Mouse (Mus musculus) kidney, adult 9 months (tissue): ENCODE data around the gene Ralgapa2.
A peak's percentile ranks its signal among the peaks of the same experiment; 100 is the strongest.

Source experiments
- DNase-seq: peaks from one replicate; pipeline ENCODE4 v3.0.0; 2022

The Ralgapa2 gene

DNA sequence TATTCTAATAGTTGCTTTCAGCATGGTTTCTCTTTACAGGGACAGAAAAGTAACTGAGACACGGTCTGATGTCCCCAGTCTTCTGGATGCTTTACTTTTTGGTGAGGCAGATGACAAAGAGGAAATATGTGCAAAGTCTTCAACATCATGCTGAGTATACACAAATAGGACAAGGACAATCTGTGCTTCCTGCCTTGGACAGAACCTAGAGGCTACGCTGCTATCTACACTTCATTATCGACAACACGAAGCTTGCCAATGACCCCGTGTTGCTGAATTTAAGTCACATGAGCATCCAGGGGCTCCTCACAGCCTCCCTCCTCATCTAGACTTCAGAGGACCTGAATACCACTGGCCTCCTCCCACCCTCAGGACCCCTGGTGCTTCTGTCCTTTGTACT is 161.9 kb downstream of the Ralgapa2 start:
- no peak for DNase-seq

DNA sequence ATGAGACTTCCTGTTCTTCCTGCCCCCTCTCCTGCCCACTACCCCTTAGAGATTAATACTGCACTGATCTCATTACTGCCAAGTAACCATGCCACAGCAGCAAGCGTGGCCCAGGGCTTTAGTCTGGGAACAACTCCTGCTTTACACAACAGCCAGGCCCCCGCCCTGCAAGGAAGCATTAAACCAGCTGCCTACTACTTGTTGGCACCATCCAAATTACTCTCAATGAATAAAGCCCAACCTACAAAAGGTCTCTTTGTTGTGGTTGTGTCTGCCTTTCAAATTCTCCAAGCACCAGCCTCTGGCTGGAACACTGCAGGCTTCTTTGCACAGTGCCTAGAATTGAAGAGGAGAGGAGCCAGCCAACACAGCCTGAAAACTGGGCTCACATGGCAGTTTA is 164.2 kb downstream of the Ralgapa2 start:
- no peak for DNase-seq

DNA sequence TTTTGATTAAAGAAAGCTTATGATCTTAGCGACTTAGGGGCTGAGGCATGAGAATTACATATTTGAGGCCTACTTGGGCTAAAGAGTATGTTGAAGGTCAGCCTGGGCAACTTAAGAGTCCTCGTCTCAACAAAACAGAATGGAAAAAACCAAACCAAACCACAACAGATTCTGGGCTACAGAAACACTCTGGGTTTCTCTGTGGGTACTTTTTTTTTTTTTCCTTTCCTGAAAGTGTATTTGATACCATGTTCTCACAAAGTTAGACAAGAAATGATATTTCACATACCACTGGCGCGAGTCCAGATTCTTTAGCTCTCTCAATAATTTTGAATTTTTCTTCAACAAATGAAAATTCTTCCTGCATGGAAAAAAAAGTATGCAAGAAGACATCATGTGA is 172.1 kb downstream of the Ralgapa2 start:
- DNase-seq: no peak

DNA sequence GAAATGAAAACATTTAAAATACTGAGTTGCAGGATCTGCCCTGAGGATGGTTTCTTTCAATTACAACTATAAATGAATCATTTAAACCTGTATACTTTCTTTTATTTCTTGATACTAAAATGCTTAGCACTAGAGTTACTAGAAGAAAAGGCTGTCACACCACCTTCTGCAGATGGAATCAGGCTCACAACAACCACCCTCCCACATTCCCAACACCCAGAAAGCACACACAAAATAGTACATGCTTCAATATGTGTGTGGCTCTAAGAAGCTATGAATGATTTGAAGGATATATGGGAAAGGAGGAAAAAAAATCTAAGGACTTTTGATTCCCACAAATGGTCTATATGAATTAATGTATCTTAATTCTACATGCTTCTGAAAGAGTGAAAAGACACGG is 174.6 kb downstream of the Ralgapa2 start:
- no peak for DNase-seq

DNA sequence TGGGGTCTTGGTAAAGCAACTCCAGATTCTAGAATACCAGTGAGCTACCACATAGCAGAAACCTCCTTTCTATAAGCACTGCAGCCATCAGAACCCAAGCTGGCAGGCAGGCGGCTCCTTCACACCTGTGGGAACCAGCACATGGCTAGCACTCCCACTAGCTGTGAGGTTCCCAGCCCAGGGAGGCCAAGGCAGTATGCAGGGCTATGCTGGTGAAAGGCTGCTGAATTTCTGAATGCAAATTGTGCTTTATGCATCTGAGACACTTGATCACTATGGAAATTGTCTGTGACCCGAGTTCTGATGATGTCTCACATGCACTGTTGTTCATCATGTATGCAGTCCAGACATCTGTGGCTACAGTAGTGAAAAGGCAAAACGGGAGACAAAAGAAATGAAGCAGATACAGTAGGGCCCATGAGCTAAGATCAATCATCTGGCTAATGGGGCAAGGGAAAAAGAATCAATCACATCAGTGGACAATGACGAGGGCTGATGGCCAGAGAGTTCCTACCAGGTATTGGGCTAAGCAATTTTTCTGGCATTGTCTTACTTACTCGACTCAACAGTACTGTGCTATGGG is 180.2 kb downstream of the Ralgapa2 start:
- DNase-seq: no peak

DNA sequence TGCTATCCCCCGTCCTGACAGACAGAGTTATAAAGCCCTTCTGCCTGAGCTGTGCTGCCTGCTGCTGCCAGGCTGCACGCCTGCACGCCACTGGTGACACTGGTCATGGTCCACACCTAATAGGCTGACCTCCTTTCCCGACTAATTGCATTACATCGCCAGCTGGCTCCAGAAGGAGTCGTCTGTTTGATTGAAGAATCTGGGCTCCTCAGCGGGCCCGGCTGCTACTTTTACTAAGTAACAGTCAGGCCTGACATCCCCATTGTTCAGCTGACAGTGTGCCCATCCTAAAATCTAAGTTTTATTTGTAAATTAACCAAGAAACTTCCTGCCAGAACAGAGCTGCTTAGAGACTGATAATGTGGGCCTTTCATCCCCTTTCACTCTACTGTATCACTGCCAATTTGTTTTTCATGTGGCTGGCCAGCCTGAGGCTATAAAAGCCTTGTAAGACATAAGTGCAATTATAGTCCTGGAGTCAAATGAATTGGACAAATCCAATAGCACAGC is 181.3 kb downstream of the Ralgapa2 start:
- DNase-seq: peak; percentile 38

DNA sequence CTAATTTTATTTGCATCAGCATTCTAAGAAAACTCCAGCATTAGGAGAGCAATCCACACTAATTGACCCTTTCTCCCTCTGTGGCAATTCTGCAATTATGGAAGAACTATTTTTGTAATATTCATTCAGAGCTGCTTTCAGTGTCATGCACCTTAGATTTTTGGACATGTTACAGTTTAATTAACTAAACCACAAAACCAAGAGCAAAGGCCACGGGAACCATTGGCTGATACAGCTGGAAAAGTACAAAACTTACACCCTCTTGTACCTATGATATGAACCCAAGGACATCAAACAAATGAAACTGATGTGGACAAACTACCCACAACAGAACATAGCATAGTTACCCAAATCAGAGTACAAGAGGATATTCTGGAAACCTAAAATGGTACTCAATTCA is 182.0 kb downstream of the Ralgapa2 start:
- peak; percentile 63 for DNase-seq

DNA sequence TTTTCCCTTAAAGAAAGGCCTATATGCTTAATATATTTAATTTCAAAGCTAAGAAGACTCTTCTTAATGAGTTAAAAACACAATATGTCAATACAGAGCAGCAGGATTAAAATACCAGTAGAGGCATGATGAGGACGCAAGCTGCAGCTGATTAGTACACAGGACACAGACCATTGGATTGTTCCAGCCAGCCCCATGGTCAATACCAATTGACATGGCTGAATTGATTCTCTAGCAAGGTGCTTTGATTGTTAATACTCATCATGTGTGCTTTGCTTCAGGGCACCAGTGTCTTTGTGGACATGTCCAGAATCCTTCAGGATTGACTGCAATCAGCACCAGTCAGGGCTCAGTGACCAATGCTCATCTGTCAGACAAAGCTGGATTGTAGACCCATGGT is 185.5 kb downstream of the Ralgapa2 start:
- DNase-seq: no peak

DNA sequence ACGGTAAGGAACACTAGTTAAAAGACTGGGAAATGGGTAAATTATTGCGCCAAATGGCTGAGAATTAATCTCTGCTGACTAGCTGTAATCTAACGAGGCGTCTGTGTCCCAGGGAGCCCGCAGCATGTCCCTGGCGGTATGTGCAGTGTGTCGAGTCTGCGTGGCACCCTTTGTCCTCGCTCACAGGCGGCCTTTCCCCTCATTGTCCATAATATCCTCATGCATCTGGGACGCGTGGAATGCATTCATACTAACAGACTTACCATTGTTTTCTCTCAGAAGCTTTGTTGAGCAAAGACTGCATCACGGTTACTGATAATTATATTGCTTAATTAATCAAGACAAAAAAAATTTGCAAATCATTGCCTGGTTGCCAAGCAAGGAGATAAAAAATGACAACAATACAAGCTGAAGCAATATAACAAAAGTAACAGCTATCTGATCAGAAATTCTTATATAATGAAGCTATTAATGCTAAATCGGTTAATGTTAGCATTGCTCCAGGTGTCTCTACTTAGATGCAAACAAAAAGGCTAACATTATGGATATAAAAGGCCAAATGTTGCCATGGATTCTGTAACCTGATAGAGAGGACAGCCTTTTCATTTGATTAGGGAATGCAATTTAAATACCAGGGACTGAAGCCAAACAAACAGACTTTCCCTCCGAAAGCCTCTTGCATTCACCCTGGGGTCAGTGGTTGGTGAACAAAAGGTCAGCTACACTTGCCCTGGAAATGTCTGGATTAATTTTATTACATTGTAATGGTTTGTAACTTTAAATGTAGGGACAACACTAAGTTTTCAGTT is 187.0 kb downstream of the Ralgapa2 start:
- DNase-seq: peak; percentile 38

DNA sequence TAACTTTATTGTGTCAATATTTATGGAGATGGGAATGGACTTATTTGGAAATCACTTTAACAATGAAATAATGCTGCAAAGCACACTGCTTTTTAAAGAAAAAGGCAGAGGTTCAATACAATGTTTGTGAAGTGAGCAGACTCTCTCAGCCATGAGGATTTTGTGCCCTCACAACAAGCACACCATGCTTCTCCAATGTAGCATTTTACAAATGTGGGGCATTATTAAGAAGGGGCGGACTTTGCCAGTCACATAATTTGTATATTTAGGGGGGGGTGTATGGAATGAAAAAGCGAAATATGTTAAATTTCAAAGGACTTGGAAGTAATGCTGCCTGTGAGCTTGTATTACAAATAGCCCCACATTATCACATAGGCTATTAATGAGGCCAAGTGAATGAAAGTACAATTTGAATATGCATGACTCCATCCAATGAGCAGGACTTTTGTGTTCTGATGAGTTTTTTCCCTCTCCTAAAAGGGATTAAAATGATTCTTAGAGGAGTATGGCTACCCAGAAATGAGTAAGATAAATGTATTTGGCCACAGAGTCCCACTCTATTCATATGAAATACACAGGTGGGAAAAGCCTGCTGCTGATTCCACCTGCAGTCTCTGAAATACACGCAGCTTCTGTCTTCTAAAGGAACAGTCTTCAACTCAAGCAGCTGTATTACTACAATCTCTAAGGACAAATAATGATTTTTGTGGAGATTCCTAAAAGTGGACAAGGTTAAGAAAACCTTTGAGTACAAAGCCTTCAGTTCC is 187.8 kb downstream of the Ralgapa2 start:
- no peak for DNase-seq

DNA sequence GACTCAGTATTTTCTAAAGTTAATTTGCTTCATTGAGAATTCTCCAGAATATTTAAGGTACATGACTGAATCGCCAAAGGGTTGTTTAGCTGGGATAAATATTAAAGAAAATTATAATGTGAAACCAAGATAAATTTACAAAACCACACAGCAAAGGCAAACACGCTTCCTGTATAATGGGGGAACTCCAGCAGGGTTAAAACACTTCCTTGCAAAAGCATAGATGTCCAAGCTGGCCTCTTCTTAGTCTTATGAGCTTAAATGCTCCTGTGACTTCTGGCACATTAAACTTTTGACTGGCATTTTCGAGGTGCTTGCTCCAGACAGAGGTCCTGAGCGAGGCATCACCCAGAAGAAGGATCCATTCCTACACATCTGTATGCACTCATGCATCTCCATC is 188.6 kb downstream of the Ralgapa2 start:
- DNase-seq: no peak

DNA sequence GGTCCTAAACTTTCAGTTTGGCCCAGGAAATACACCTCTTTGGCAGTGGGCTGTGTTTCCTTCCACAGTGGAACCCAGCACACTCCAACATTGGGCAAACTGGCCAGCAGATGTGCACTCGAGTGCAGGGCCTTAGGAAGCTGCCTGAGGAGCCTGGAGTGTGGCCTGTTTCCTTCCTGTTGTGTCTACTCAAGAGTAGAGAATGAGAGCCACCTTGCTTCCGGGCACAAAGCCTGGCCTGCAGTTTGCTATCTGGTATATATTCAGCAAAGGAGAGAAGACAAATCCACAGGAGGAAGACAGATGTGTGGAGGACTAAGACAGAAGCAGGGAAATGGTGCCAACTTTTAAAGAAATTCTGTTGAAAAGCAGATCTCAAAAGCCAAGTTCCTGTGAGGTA is 189.4 kb downstream of the Ralgapa2 start:
- DNase-seq: no peak

DNA sequence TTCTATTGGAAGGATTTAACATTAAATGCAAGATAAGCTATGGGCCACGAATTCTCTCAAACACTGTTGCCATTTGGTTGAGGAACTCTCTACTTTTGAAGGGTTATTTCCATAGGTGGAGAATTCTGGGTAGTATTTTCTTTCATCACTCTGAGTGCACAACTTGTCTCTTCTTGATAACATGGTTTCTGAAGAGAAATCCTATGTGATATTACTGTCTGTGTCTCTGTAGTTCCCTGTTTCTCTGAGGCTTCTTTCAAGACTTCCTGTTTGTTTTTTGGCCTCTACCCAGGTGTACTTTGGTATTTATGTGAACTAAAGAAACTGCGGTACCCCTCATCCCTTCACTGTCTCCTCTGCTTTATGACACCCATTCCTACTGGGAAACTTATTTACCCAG is 190.1 kb downstream of the Ralgapa2 start:
- peak; percentile 22 for DNase-seq

DNA sequence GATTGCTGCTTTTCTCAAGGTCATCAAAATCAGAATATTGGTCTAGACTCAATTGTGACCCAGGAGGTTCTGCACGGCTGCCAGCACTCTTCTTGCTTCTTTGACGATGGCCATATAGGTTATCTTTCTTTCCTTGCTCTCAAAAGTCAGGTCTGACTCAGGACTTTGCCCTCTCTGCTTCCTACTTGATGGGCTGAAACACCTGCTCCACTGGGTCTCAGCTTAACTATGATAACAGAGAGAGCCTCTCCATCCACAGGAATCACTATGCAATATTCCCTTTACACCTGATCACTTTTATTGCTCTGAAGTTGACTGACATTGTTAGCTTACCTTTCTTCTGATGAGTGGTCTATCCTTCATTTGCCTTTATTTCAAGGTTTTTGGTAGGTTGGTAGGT is 191.5 kb downstream of the Ralgapa2 start:
- DNase-seq: no peak

DNA sequence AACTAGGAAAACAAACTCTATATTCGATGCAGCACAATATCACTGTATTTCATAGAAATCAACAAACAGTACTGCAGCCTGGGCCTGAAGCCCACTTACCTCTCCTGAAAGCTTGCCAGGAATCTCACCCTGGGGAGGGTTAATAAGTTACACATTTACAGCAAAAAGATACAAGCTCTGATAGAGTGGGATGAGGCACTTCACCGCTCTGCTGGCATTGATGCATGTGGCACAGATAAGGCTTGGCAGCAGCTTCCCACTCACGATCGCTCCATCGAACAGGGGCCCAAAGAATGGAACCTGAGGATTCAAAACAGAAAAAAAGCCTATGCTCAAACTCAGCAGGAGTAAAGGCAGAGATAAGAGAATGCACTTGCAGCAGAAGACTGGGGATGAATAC is 197.4 kb downstream of the Ralgapa2 start:
- DNase-seq: peak; percentile 50

DNA sequence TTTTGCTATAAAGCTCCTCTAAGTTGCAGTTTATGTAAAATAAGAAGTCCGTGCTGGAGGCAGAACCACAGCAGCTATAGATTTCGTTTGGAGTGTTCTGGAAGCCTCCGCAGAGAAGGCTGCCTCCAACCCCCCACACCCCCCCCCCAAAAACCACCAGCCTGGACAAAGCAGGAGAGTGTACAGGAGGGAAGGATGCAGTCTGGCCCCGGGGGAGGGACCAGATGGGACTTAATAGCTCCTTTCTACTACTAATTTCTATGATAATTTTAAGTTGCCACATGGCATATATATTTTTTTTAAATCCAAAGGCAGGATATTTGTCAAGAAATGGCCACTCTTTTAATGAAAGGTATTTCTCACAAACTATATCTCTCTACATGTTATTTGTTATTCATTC is 198.3 kb downstream of the Ralgapa2 start:
- DNase-seq: no peak

DNA sequence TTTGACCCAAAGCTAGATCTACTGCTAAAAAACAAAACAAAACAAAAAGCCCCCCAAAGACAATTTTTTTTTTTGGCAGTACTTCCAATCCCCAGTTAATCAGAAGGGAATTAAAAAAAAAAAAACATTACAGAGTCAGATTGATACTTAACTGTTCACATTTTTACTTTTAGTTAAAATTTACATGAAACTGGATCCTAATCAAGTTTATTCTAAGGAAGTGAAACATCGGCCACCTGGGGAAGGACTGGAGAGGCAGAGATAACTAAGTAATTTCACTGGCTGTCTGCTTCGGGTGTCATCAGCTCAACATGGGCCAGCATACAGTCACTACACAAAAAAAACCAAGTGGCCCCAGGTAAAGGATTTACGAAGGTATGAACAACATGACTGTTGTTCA is 201.4 kb downstream of the Ralgapa2 start:
- peak; percentile 20 for DNase-seq

DNA sequence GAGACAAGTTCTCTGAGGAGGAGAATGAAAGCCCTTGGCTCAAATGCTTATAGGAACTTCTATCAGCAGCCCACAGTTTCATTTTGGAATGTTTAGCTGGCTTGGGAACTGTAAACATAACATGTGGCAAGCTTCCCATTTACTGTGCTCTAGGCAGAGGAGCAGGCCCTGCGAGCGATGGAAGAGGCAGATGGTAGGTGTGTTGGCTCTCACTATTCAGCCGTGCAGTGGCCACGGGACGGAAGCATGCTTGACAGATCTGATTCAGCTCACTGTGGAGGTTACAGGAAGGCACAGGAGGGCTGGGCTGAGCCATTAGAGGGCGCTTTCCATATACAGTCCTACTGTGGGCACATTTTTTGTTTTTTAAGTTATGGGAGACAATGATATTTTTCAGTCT is 201.9 kb downstream of the Ralgapa2 start:
- peak; percentile 33 for DNase-seq

DNA sequence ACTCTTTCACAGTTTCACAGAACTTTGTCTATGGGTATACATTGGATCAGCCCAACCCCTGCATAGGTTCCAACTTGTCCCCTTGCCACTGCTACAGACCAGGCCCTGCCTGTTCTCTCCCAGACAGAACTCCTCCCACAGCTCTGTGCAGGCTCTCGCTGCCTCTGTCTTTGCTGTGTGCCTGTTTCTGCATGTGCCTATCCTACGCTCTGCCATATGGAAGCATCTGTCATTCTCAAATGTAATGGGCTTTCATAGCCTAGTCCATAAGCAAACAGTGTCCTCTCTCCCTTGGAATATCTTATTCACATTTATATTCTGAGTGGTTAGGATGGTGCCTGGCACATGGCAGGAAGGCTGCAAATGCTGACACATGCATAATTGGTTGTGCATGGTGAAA is 202.7 kb downstream of the Ralgapa2 start:
- DNase-seq: no peak

DNA sequence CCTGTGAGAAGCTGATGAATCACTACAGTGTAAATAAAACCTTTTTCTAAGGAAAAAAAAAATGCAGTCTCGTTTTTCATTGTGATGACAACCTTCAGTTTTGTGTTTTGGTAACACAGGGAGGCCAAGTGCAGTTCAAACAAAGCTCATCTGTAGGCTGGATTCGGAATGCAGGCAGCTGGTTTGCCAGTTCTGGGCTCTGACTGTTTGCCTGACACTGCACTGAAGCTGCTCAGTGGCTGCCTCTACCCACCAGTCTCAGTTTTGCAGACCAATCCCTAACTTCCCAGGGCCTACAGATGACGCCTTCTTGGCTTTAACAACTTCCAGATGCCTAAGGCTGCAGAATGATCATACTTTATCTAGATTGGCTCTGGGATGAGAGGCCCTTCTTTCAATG is 205.1 kb downstream of the Ralgapa2 start:
- DNase-seq: no peak

DNA sequence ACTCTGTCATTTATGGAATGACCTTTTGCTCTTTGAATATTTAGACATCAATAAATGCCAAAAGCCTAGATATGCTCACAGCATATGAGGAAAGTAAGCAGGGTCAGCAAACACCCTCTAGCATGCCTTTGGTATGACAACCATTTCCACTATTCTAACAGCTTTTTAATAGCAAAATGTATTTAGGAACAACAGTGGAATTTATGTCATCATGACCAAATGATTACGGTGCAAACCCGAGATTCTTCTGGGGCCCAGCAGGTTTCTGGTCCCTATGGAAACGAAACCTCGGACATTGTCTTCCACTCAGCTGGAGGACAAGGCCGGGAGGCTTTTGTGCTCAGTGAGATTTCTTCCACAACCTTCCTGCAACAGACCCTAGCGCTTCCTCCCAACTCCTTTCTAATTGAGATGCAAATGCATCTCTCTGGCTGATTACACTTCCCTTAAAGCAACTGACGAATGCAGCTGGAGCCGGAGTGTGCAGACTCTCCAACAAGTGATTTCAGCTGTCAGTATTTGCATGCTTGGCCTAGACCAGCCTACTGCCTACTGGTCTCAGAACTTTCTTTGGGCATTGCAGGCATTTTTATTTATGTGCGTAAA is 209.9 kb downstream of the Ralgapa2 start:
- DNase-seq: no peak

DNA sequence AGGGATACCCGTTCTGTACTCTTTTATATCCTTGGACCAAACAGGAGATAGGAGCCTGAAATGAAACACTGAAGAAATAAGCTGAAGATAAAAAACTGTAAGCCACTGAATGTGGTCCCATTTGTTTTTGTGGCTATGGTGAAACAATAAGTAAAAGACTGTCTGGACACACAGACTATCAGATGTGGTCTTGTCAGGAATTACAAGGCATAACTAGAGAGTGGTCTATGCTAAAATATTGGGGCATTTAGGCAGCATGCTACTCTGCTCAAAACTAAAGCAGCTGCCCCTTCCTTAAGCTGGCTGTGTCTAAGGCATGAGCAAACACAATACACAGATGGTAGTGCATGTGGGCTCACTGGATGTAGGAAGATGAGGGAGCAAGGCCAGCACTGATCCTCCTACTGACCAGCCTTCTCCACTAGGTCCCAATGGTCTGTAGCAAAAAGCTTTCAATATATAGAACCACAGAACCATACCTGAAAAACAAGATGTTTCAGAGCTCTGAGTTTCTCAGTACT is 211.6 kb downstream of the Ralgapa2 start:
- no peak for DNase-seq

DNA sequence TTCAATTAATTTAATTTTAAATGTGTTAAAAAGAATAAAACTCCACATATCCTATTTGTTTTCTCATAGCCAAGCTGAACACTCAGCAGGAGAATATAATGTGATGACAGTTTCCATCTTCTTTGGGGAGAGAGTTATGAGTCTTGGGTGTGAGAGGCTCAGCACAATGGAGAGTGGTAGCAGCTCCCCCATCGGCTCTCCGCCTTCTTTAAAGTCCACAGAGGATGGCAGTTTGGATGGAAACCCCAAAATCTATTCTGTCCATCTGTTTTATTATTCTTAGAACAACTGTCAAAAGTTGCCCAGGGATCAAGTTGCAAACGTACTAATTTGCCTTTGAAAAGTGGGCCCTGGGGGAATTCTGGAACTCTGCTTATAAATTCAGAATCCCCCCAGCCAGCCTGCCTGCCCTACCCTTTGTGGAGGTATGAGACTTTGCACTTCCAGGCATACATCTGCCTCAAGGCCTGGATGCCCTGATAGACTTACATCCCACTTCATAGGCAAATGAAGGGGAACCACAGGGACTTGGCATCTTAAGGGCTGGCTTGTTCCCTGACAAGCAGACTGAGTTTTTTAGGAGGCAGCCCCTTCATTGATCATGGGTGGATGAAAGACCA is 212.2 kb downstream of the Ralgapa2 start:
- no peak for DNase-seq
